Mouse (Mus musculus): ENCODE results near the gene Cox8b.

GRCm38 (mm10) chr7:140859997-140860396 lies 40.2 kb downstream of the Cox8b start:
- no peak for TF ChIP-seq CTCF (IDR thresholded peaks at IDR 0.05; ENCODE audit: extremely low read depth, insufficient read depth, insufficient read length, insufficient replicate concordance)
- TF ChIP-seq POLR2A (IDR thresholded peaks at IDR 0.05; ENCODE audit: low read depth, low read length) = no peak

Data from spleen, adult 2 months (tissue).